Mouse (Mus musculus) MEL-GATA-1-ER (cell line): ENCODE results near the gene Hoxa6.

ENCODE experiments used
- DNase-seq: peaks from one replicate; pipeline ENCODE4 v3.0.0-alpha.2; 2012; ENCODE audit warnings: low read depth; ENCODE audit errors: extremely low read depth

Hoxa6 gene

GRCm38 (mm10) chr6:52165441-52166370 lies 42.8 kb downstream of the Hoxa6 start:
- no peak for DNase-seq

GRCm38 (mm10) chr6:52164626-52165440 lies 43.7 kb downstream of the Hoxa6 start, which contains the start of gene Hoxa2:
Gene Hoxa2, minus strand, starts transcription at chr6:52164831.
- no peak for DNase-seq

GRCm38 (mm10) chr6:52164051-52164625 lies 44.4 kb downstream of the Hoxa6 start:
- no peak for DNase-seq

GRCm38 (mm10) chr6:52163366-52164031 lies 45.0 kb downstream of the Hoxa6 start:
- no peak for DNase-seq

- no peak for DNase-seq
Observed at GRCm38 (mm10) chr6:52162611-52163365, 45.7 kb downstream of the Hoxa6 start.

GRCm38 (mm10) chr6:52162093-52162380 lies 46.5 kb downstream of the Hoxa6 start:
- DNase-seq, result no peak

GRCm38 (mm10) chr6:52161336-52162092 lies 47.0 kb downstream of the Hoxa6 start:
- DNase-seq, result no peak

- DNase-seq, result no peak
Observed at GRCm38 (mm10) chr6:52160511-52161335, 47.8 kb downstream of the Hoxa6 start.

- DNase-seq, result no peak
Observed at GRCm38 (mm10) chr6:52159979-52160378, 48.5 kb downstream of the Hoxa6 start.

GRCm38 (mm10) chr6:52159164-52159761 lies 49.3 kb downstream of the Hoxa6 start:
- DNase-seq, result no peak

- no peak for DNase-seq
Observed at GRCm38 (mm10) chr6:52158276-52159051, 50.1 kb downstream of the Hoxa6 start, which contains the start of gene Hoxa1. Gene Hoxa1, minus strand, starts transcription at chr6:52158317.

GRCm38 (mm10) chr6:52157466-52158275 lies 50.9 kb downstream of the Hoxa6 start:
- no peak for DNase-seq

GRCm38 (mm10) chr6:52156551-52157200 lies 51.8 kb downstream of the Hoxa6 start:
- DNase-seq, result no peak
